Mouse (Mus musculus) cerebellum, adult 2 months (tissue): ENCODE measurements at regions not wholly inside any gene's neighbourhood (a gene's known extent, or its start where the extent isn't known, plus 50 kb on each side); places are given as distances from the start of the nearest gene placed in this dataset.

Experiments used
- DNase-seq, 2 experiments: peaks; one replicate each; pipeline ENCODE4 v3.0.0; 2021
- H3K27ac ChIP-seq: fragments of 200-500 bp; 2 replicates; pipeline ENCODE4 v1.5.1; 2012; ENCODE audit warnings: low read length, control low read depth, inconsistent platforms; ENCODE audit not compliant: insufficient read depth
- H3K27me3 ChIP-seq: fragments of 200-500 bp; 2 replicates; pipeline ENCODE4 v1.6.1; 2012; ENCODE audit warnings: inconsistent platforms, mild to moderate bottlenecking, low read length, moderate library complexity; ENCODE audit not compliant: control insufficient read depth, insufficient read depth
- H3K4me1 ChIP-seq: fragments of 200-500 bp; 2 replicates; pipeline ENCODE4 v1.6.1; 2011; ENCODE audit warnings: low read length; ENCODE audit not compliant: control insufficient read depth, insufficient read depth
- H3K4me3 ChIP-seq: fragments of 200-500 bp; replicated peaks from 2 replicates; pipeline ENCODE3; 2011; ENCODE audit warnings: mild to moderate bottlenecking, low read depth, low read length, control low read depth; ENCODE audit not compliant: insufficient read depth
- CTCF ChIP-seq: fragments of 200-500 bp; IDR thresholded peaks from 2 replicates; pipeline ENCODE4 v1.5.1; 2011; ENCODE audit warnings: low read depth, mild to moderate bottlenecking, control low read depth, low read length, moderate library complexity, borderline replicate concordance; ENCODE audit not compliant: insufficient read depth
- POLR2A ChIP-seq: fragments of 200-500 bp; IDR thresholded peaks from 2 replicates; pipeline ENCODE4 v1.6.1; 2011; ENCODE audit warnings: low read length, control low read depth, borderline replicate concordance; ENCODE audit not compliant: insufficient read depth
- WGBS: fragments of 180-500 bp; shearing (Covaris S2); methylation state at CpG from one replicate; pipeline ENCODE4 v1.1.7; 2018; 5-methylcytosine and 5-hydroxymethylcytosine counted together

DNA sequence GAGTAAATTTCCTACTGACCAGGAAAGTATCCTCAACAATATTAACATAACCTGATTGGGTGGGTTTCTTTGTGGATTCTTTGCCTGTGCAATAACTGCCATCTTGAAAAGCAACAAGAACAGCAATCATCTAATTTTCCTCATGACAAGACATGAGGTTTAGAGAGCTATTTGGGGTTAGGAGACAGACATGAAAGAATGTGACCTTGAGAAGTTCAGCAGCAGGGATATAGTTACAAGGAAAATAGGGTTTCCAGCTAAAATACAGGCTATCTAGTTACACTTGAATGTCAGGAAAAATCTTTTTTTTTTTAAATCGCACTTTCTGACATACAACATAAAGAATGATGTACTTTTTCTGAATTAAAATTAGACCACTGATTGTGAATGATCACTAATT is 83.7 kb upstream of the Lama2 start:
- H3K4me3 ChIP-seq, result no peak overlapping the region
- no peak overlapping the region for H3K27ac ChIP-seq
- 92% methylated on average over 1 of the region's 1 CpGs for whole genome bisulfite sequencing
- no peaks in the 10 kb centered on the region for H3K27me3 ChIP-seq
- no peak for DNase-seq
- H3K4me1 ChIP-seq, result no peaks in the 10 kb centered on the region
- TF ChIP-seq CTCF (no peak), POLR2A (no peak)

DNA sequence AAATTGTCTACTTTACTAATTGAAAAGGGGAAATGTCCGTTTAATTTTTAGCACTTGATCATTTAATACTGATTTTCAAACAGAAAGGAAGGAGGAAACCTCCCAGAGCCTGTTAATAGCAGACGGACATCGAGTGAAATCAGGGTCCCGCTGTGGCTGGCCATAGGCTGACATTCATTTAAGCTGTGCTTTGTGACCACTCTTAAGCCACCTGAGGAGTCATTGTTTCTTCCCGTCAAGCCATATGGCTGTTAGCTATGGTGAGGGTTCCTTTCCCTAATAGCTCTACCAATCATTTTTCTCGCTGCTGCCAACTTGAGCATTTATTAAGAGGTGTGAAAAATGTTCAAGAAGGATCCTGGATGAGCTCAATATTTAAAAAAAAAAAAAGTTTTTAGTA is 78.7 kb upstream of the Lama2 start:
- TF ChIP-seq POLR2A (no peak), CTCF (no peak)
- Histone ChIP-seq H3K4me3 (no peak overlapping the region), H3K27me3 (no peaks in the 10 kb centered on the region), H3K4me1 (no peaks in the 10 kb centered on the region), H3K27ac (no peak overlapping the region)
- no peak for DNase-seq
- WGBS, result 9% methylated on average over 6 of the region's 6 CpGs

DNA sequence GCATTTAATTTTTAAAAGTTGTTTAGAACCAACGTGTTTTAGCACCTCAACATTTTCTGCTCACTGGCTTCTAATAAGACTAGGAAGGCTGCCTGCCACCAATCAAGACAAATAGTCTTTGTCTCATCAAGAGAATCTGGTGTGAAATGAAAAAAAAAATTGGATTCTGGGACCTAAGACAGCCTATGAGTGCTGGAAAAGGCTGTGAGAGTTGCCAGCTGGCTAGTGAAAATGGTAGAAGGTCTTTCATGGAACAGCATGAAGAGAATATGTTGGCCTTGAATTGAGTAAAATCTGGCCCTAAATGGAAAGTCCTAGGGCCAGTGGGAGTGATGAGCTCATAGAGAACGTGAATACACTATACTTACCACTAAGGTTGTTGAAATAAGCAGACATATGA is 61.8 kb upstream of the Lama2 start:
- H3K4me1 ChIP-seq, result no peaks in the 10 kb centered on the region
- H3K27ac ChIP-seq, result no peak overlapping the region
- no peak for TF ChIP-seq POLR2A
- no peak for TF ChIP-seq CTCF
- WGBS, result 7% methylated on average over 2 of the region's 2 CpGs
- no peak overlapping the region for H3K4me3 ChIP-seq
- H3K27me3 ChIP-seq, result no peaks in the 10 kb centered on the region
- peak in 1 of 2 experiments; percentile 1 for DNase-seq

DNA sequence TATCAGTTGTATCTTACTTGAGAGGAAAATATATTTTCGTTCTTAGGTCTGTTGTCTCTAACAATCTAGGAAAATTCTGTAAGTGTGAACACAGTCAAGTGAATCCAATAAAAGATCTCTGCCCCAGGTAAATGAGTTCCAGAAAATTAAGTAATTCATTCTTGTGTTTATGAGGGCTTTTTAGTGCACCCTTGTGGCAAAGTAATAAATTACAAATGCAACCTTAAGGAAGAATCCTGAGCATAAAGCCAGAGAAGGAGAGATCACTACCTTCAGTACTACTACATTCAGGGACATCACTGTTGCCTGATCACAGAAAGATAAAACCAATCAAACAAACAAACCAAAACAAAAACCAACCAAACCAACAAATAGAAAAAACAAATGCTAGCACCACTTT is 56.0 kb upstream of the Lama2 start:
- Histone ChIP-seq H3K4me1 (no peaks in the 10 kb centered on the region), H3K4me3 (no peak overlapping the region), H3K27me3 (no peaks in the 10 kb centered on the region), H3K27ac (no peak overlapping the region)
- 95% methylated on average over 1 of the region's 1 CpGs for WGBS
- no peak for DNase-seq
- no peak for TF ChIP-seq CTCF
- TF ChIP-seq POLR2A, result no peak

DNA sequence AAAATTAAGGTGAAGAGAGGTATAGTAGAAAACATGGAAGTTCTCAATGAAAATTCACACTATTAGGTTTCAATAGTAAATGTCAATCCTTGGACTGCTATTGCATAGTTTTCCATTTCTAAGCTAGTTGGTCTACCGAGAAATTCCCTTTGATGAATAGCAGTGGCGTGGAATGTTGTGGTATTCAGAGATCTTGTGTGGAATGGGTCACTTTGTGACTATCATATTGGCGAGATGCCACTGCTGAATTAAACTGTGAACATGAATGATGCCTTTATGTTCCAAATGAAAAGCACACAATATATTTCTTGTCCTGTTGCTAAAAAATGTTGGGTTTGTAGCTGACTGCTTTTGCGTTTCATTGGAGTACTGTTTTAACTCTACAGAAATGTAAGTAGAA is 54.8 kb upstream of the Lama2 start:
- no peaks in the 10 kb centered on the region for H3K27me3 ChIP-seq
- H3K27ac ChIP-seq, result no peak overlapping the region
- no peak overlapping the region for H3K4me3 ChIP-seq
- 80% methylated on average over 4 of the region's 4 CpGs for WGBS
- DNase-seq, result no peak
- no peak for TF ChIP-seq CTCF
- TF ChIP-seq POLR2A, result no peak
- H3K4me1 ChIP-seq, result no peaks in the 10 kb centered on the region
